Mouse (Mus musculus) ES-E14 (cell line): ENCODE data around the gene Hoxa13. TPM values are rescaled to one million over a fixed set of nuclear protein-coding genes. Genes with fewer than 3 reads are reported as not detected.

Source experiments
- DNase-seq: peaks from one replicate; pipeline ENCODE4 v3.0.0-alpha.2; 2013; ENCODE audit warnings: low read depth, low spot score
- H3K27ac ChIP-seq: 2 replicates; pipeline ENCODE4 v1.5.1; 2012; ENCODE audit warnings: low read depth, mild to moderate bottlenecking, low read length, moderate library complexity, mixed read lengths; ENCODE audit not compliant: poor library complexity, insufficient read depth, severe bottlenecking
- H3K36me3 ChIP-seq: 2 replicates; pipeline ENCODE4 v1.6.1; 2012; ENCODE audit warnings: mild to moderate bottlenecking, low read length, moderate library complexity, mixed read lengths; ENCODE audit not compliant: control insufficient read depth, poor library complexity, insufficient read depth, severe bottlenecking
- H3K4me1 ChIP-seq, 2 experiments: fragments of 150-350 bp in 1 of 2; sonication (generic) in 1 of 2; 2 replicates each; pipeline ENCODE4 v1.6.1; 2012; ENCODE audit warnings: low read length in 2 of 2, mild to moderate bottlenecking in 1 of 2, mixed read lengths in 1 of 2; ENCODE audit not compliant: control insufficient read depth in 2 of 2, insufficient read depth in 2 of 2, poor library complexity in 1 of 2
- H3K4me3 ChIP-seq, 2 experiments: fragments of 150-350 bp in 1 of 2; sonication (generic) in 1 of 2; 2 replicates each; pipeline ENCODE4 v1.5.1; 2012; ENCODE audit warnings: low read length in 2 of 2, low read depth in 1 of 2, mild to moderate bottlenecking in 1 of 2, mixed read lengths in 1 of 2; ENCODE audit not compliant: insufficient read depth in 1 of 2, poor library complexity in 1 of 2, severe bottlenecking in 1 of 2
- H3K9ac ChIP-seq: 2 replicates; pipeline ENCODE4 v1.6.1; 2012; ENCODE audit warnings: low read depth, mild to moderate bottlenecking, low read length, mixed read lengths; ENCODE audit not compliant: poor library complexity, insufficient read depth, severe bottlenecking
- H3K9me3 ChIP-seq: fragments of 150-350 bp; sonication (generic); 2 replicates; pipeline ENCODE4 v1.6.1; 2012; ENCODE audit warnings: low read depth, mild to moderate bottlenecking, low read length; ENCODE audit not compliant: control insufficient read depth, insufficient read depth
- CHD2 ChIP-seq: IDR thresholded peaks from 2 replicates; pipeline ENCODE4 v1.6.1; 2014; ENCODE audit warnings: mild to moderate bottlenecking, low read depth, low read length, inconsistent platforms
- HCFC1 ChIP-seq: IDR thresholded peaks from 2 replicates; pipeline ENCODE4 v1.6.1; 2012; ENCODE audit warnings: low read length, inconsistent platforms, borderline replicate concordance; ENCODE audit not compliant: insufficient read depth
- MAFK ChIP-seq: IDR thresholded peaks from 2 replicates; pipeline ENCODE4 v1.6.1; 2014; ENCODE audit warnings: mild to moderate bottlenecking, low read depth, low read length, inconsistent platforms; ENCODE audit not compliant: insufficient read depth
- ZC3H11A ChIP-seq: IDR thresholded peaks from 2 replicates; pipeline ENCODE4 v1.6.1; 2012; ENCODE audit warnings: low read depth, mild to moderate bottlenecking, inconsistent platforms, low read length, borderline replicate concordance
- ZNF384 ChIP-seq: IDR thresholded peaks from 2 replicates; pipeline ENCODE4 v1.6.1; 2012; ENCODE audit warnings: low read depth, low read length, inconsistent platforms
- in situ Hi-C, 2 experiments: fragments of 600-800 bp; cut with MboI; formaldehyde crosslinking; loops; one replicate each; pipeline ENCODE4 v1.15.1; 2025; ENCODE audit warnings: low sequenced_read_pairs in 2 of 2, inconsistent platforms in 1 of 2; ENCODE audit not compliant: unreplicated experiment in 2 of 2
- total RNA-seq: library from RNA; depleted of rRNA; stranded (reverse); fragments of 300-350 nt; gene quantifications from 2 replicates; pipeline ENCODE4 v1.2.3, GENCODE M21; 2012

The Hoxa13 gene
- total RNA-seq, 1 experiment, result 0.40 TPM

DNA sequence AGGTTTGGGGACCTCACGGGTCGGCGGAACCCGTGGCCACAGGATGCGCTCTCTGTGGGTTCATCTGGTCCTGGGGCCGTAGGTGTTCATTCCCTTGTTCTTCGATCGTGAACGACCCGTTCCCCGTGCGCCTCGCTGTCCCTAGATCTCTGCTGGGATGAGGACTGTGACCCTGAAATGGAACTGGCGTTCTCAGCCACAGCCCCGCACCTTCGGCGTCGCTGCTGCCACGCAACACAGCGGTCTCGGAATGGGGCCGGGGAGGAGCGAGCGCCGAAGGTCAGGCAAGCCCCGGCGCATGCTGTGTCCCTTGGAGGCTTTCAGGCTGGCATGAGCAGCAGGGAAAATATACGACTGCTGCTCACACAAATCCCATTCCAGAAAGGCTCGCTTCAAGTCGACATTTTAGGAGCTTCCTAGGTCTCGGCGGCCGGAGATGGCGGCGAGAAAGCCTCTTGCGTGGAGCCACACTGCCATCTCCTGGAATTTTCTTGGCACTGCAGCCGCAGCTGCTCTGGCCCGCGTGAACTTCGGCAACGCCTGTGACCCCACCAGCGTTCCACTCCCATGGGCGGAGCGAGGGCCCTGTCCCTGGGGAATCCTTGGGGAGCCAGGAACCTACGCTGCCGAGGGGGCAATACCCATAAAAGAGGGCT, 39.2 kb downstream of the Hoxa13 start, which contains the start of gene Hoxa7:
Gene Hoxa7 (minus strand): TSS at position 518 of the 656 bp plus-strand sequence.
- Histone ChIP-seq H3K4me1 (peaks cover 0 to 8% of the 10 kb centered on the region in 2 experiments; a peak in 1 of 4 replicates), H3K9ac (peak within 1 kb of the TSS; percentile 63)

DNA sequence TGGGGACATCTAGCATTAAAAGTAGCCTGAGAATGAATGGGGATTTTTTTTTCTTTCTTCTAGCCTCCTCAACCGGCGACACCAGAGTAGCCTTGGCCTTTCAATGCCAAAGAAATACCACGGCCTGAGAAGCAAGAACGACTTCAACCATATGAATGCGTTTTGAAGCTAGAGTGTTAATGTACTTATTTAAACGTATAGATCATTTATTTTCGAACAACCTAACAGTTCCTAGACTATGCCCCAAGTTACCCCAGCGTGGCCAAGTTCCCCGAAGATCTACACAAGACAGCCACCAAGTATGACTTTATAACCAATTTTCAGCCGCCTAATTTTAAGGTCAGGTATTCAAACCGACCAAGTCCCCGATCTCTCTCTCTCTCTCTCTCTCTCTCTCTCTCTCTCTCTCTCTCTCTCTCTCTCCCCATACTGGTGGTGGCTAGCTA, 39.8 kb downstream of the Hoxa13 start:
- no peak for TF ChIP-seq ZC3H11A
- no peak for TF ChIP-seq HCFC1
- no peak for TF ChIP-seq MAFK
- TF ChIP-seq CHD2, result no peak
- no peak for TF ChIP-seq ZNF384
- Histone ChIP-seq H3K4me3 (peak overlapping the region in 1 of 2 experiments; percentile 66; a peak in 1 of 4 replicates), H3K36me3 (no peaks in the 10 kb centered on the region), H3K9me3 (no peaks in the 10 kb centered on the region), H3K9ac (no peak overlapping the region), H3K27ac (no peak overlapping the region), H3K4me1 (peaks cover 0 to 8% of the 10 kb centered on the region in 2 experiments; a peak in 1 of 4 replicates)
- in situ Hi-C loops, result loop anchor here (10.0 to 25.0 kb wide), 4 partner anchors 56 to 1046 kb away; partner anchors contain the start of gene Hoxa2 (in 2 of the 2)
- no peak for DNase-seq

More for the DNA sequence above, 39.2 kb downstream of the Hoxa13 start, which contains the start of gene Hoxa7:
- no peak for DNase-seq
- no peak within 1 kb of the TSS for H3K27ac ChIP-seq
- H3K36me3 ChIP-seq, result no peaks in the 10 kb centered on the region
- no peak for TF ChIP-seq ZNF384
- peak; percentile 92 for TF ChIP-seq ZC3H11A
- no peaks in the 10 kb centered on the region for H3K9me3 ChIP-seq
- H3K4me3 ChIP-seq, result peak within 1 kb of the TSS; percentile 51 to 66
- in situ Hi-C loops, result loop anchor here (10.0 to 25.0 kb wide), 4 partner anchors 57 to 1047 kb away; partner anchors contain the start of gene Hoxa2 (in 2 of the 2)

DNA sequence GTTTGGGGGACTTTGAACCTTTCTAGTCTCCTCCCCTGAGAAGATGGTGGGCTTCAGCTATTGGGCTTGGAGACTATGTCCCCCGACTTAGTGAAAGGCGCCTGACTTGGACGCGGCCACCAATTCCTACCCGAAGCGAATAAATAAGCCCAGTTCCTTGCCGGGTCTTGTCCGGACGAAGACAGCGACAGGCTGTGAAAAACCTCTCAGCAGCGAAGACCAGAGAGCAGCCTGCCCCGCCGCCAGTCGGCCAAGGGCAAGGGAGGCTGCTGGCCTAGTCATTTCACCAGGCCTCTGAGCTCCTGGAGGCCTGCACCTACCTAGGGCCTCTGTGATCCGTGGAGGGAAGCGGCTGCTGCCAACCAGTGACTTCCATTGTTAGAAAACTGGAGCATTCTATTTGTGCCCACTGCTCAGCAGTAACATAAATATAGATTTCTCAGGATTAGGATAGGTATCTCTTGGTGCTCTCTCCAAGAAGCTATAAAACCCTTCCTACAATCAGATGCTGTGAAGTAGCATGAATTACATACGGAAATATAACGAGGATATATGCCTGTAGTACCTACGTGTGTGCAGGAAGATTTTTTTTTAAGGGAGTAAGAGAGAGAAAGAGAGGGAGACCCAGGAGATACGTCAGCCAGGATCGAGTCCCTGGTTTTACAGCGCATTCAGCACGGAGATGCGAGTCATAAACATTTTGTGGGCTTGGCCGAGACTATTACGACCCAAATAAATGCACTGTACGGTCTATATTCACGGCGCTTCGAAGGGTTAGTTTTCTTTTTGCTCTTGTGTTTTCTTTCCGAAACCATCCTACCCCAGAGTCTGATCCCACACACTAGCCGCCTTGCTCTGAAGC, 40.4 kb downstream of the Hoxa13 start:
- TF ChIP-seq ZC3H11A, result no peak
- no peak for TF ChIP-seq MAFK
- no peak for TF ChIP-seq HCFC1
- TF ChIP-seq CHD2, result no peak
- no peak for TF ChIP-seq ZNF384
- no peak for DNase-seq
- H3K9me3 ChIP-seq, result no peaks in the 10 kb centered on the region
- peaks cover 0 to 8% of the 10 kb centered on the region in 2 experiments; a peak in 1 of 4 replicates for H3K4me1 ChIP-seq
- no peak overlapping the region for H3K4me3 ChIP-seq
- no peak overlapping the region for H3K27ac ChIP-seq
- in situ Hi-C loops, result loop anchor here (10.0 to 25.0 kb wide), 4 partner anchors 55 to 1045 kb away; partner anchors contain the start of gene Hoxa2 (in 2 of the 2)
- no peak overlapping the region for H3K9ac ChIP-seq
- no peaks in the 10 kb centered on the region for H3K36me3 ChIP-seq

DNA sequence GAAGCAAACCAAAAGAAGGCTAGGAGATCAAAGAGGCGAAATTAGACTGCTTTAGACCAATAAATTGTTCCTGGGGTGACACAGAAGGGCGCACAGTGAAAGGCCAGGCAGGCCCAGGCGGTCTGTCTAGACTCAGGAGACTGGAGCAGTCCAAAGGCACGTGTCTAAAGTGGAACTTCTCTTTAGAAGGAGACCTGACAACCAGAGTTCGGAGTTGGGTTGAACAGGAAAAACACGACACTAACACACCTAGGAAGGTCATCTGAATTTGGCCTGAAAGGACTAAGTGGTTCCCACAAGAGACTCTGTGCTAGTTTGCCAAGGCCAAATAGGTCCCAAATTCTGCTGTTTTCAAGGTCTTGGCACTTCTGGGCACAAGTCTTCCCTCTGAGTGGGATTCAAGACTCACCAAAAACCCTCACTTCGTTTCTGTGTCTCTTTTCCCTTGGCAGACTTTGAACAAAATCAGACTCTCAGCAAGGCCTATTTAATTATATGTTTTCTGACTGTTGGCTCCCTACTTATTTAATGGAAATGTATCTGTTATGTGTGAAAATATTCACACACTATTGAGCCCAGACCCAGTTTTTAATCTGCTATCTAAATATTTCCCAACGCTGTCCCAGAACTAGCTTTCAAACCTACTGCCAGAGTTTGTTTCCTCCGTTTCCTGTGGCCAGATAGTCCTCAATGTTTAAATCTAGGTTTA, 41.3 kb downstream of the Hoxa13 start:
- Histone ChIP-seq H3K4me1 (peaks cover 0 to 8% of the 10 kb centered on the region in 2 experiments; a peak in 1 of 4 replicates), H3K36me3 (no peaks in the 10 kb centered on the region), H3K27ac (no peak overlapping the region), H3K9ac (no peak overlapping the region), H3K9me3 (no peaks in the 10 kb centered on the region), H3K4me3 (no peak overlapping the region)
- TF ChIP-seq HCFC1, result no peak
- TF ChIP-seq ZNF384, result no peak
- no peak for TF ChIP-seq CHD2
- TF ChIP-seq MAFK, result no peak
- no peak for TF ChIP-seq ZC3H11A
- DNase-seq, result no peak
- in situ Hi-C loops, result loop anchor here (5.0 to 25.0 kb wide), 2 partner anchors 607 to 1047 kb away; no protein-coding TSS in a partner anchor
